Mouse (Mus musculus): ENCODE data around the gene Ntm. TPM values are rescaled to one million over a fixed set of nuclear protein-coding genes. Genes with fewer than 3 reads are reported as not detected.

Ntm gene
- polyA plus RNA-seq, 1 experiment from 2014 or later: 14.1 TPM

DNA sequence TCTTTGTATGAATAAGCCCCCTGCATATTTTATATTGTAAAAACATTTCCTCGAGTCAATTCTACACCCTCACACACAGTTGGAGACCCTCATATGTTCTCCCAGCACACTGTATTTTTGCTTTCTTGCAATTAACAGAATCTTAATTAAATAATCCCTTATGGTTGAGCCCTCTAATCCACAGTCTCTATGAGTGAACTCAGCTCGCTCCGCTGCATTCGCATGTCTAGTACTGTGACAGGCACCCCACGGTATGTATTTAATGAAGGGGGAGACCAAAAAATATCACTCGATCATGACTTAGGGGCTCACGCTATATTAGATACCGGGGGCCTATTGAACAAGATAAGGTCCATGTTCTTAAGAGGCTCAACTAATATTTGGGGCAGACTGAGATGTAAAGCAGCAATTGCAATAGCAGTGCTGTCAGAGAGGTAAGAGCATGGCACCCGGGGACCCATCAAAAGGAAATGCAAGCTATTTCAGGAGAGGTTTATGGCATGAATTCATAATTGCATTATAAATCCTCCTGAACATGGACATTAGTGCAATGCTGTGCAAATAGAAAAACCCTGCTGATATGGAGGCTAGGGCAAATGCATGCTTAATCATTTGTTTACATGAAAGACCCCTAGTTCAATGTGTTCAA, 64.4 kb downstream of the Ntm start:
- Histone ChIP-seq H3K36me3 (ENCODE audit: control insufficient read depth, insufficient read depth, low read length) (no peaks in the 10 kb centered on the region), H3K27ac (ENCODE audit: low read depth, low read length) (no peak overlapping the region), H3K4me1 (ENCODE audit: control insufficient read depth, insufficient read depth, low read length) (no peaks in the 10 kb centered on the region), H3K4me2 (no peak overlapping the region), H3K27me3 (ENCODE audit: control insufficient read depth, insufficient read depth, low read length) (no peaks in the 10 kb centered on the region), H3K9ac (ENCODE audit: low read length) (no peak overlapping the region), H3K9me3 (ENCODE audit: control insufficient read depth, low read length) (no peaks in the 10 kb centered on the region), H3K4me3 (ENCODE audit: low read depth, low read length) (no peak overlapping the region)
- 76% methylated on average over 9 of the region's 9 CpGs for whole genome bisulfite sequencing
- no peak for DNase-seq (ENCODE audit: low spot score, missing footprints)
- ATAC-seq (ENCODE audit: low FRiP score): no peak

DNA sequence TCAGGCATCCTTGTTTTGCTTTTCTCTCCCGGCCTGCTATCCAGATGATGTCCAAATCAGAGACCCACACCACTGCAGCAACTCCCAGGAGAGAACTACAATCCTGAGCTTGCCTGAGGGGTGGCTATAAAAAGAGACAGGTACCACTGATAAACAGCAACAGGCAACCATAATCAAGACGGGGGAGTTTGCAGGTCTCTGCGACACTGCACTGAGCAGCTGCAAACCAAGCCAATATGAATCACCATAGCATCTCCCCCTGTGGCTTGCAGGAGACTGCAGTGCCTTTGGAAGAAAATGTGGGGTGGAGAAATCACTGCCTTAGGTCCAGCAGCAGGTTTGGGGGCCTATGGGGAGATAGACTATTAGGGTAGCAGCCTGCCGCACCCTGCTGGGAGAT, 65.5 kb downstream of the Ntm start:
- DNase-seq (ENCODE audit: low spot score, missing footprints): no peak
- ATAC-seq (ENCODE audit: low FRiP score): no peak
- H3K4me1 ChIP-seq (ENCODE audit: control insufficient read depth, insufficient read depth, low read length): no peaks in the 10 kb centered on the region
- H3K4me2 ChIP-seq: no peak overlapping the region
- no peaks in the 10 kb centered on the region for H3K36me3 ChIP-seq (ENCODE audit: control insufficient read depth, insufficient read depth, low read length)
- no peak overlapping the region for H3K9ac ChIP-seq (ENCODE audit: low read length)
- no peak overlapping the region for H3K4me3 ChIP-seq (ENCODE audit: low read depth, low read length)
- H3K27ac ChIP-seq (ENCODE audit: low read depth, low read length): no peak overlapping the region
- no peaks in the 10 kb centered on the region for H3K27me3 ChIP-seq (ENCODE audit: control insufficient read depth, insufficient read depth, low read length)
- 69% methylated on average over 4 of the region's 4 CpGs for WGBS
- no peaks in the 10 kb centered on the region for H3K9me3 ChIP-seq (ENCODE audit: control insufficient read depth, low read length)

DNA sequence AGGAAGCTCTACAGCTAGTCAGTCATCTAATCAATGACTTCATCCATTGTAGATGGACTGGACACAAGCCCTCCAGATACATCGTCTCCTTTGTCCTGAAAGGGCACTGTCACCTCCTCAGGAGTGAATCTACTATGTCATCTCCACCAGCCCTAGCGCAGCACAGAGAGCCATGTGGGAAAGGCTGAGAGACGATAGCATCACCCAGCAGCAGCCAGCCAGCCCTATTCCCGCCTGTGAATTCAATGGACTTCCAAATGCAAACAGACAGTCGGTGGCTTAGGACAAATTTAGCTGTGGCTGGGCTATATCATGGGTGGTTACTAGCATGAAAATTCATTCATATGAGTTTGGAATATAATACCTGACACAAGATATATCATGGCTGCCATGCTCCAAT, 70.1 kb downstream of the Ntm start:
- 83% methylated on average over 5 of the region's 5 CpGs for WGBS
- H3K4me2 ChIP-seq: no peak overlapping the region
- H3K9me3 ChIP-seq (ENCODE audit: control insufficient read depth, low read length): no peaks in the 10 kb centered on the region
- H3K27ac ChIP-seq (ENCODE audit: low read depth, low read length): no peak overlapping the region
- H3K4me1 ChIP-seq (ENCODE audit: control insufficient read depth, insufficient read depth, low read length): no peaks in the 10 kb centered on the region
- H3K4me3 ChIP-seq (ENCODE audit: low read depth, low read length): no peak overlapping the region
- ATAC-seq (ENCODE audit: low FRiP score): no peak
- DNase-seq (ENCODE audit: low spot score, missing footprints): no peak
- no peaks in the 10 kb centered on the region for H3K36me3 ChIP-seq (ENCODE audit: control insufficient read depth, insufficient read depth, low read length)
- no peaks in the 10 kb centered on the region for H3K27me3 ChIP-seq (ENCODE audit: control insufficient read depth, insufficient read depth, low read length)
- no peak overlapping the region for H3K9ac ChIP-seq (ENCODE audit: low read length)

DNA sequence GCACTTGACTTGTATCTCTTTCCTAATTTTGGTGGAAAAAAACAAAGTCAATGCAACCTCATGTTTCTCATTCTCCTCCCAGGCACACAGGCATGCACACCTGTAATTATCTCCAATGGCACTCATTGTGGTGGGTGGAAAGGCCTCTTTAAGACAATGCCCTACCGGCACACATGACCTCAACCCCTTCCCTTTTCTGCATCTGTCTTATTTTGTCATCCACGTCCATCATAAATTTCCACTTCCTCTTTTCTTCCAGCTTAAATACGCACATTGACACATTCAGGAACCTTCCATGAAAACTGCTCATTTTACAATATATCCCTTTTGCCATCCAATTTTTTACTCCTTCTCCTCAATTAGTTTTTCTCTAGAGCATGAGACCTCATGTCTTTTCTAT, 74.2 kb downstream of the Ntm start:
- 89% methylated on average over 3 of the region's 3 CpGs for WGBS
- H3K9ac ChIP-seq (ENCODE audit: low read length): no peak overlapping the region
- H3K4me3 ChIP-seq (ENCODE audit: low read depth, low read length): no peak overlapping the region

DNA sequence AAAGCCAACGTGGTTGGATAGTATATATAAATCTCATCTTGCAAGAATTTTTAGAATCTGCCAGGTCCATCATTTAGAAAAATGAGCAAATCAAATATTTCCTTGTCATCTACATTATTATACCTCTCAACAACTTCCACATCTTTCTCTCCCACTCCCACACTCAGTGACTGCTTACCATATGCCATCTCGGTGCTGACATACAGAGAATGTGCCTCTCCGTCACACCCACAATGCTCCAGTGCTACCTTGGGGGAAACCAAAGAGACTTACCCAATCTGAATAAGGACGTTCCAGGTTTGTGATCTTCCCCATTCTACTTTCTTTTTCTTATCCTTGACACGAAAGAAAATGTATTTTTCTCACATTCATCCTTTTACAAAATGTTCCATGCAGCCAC, 75.0 kb downstream of the Ntm start:
- Histone ChIP-seq H3K36me3 (ENCODE audit: control insufficient read depth, insufficient read depth, low read length) (no peaks in the 10 kb centered on the region), H3K9ac (ENCODE audit: low read length) (no peak overlapping the region), H3K27ac (ENCODE audit: low read depth, low read length) (no peak overlapping the region), H3K4me1 (ENCODE audit: control insufficient read depth, insufficient read depth, low read length) (no peaks in the 10 kb centered on the region), H3K27me3 (ENCODE audit: control insufficient read depth, insufficient read depth, low read length) (no peaks in the 10 kb centered on the region), H3K4me2 (no peak overlapping the region), H3K9me3 (ENCODE audit: control insufficient read depth, low read length) (no peaks in the 10 kb centered on the region), H3K4me3 (ENCODE audit: low read depth, low read length) (no peak overlapping the region)
- DNase-seq (ENCODE audit: low spot score, missing footprints) (no peak), ATAC-seq (ENCODE audit: low FRiP score) (no peak)
- 87% methylated on average over 5 of the region's 5 CpGs for WGBS

More for the DNA sequence above, 74.2 kb downstream of the Ntm start:
- DNase-seq (ENCODE audit: low spot score, missing footprints): no peak
- Histone ChIP-seq H3K4me1 (ENCODE audit: control insufficient read depth, insufficient read depth, low read length) (no peaks in the 10 kb centered on the region), H3K36me3 (ENCODE audit: control insufficient read depth, insufficient read depth, low read length) (no peaks in the 10 kb centered on the region), H3K27me3 (ENCODE audit: control insufficient read depth, insufficient read depth, low read length) (no peaks in the 10 kb centered on the region), H3K9me3 (ENCODE audit: control insufficient read depth, low read length) (no peaks in the 10 kb centered on the region), H3K4me2 (no peak overlapping the region), H3K27ac (ENCODE audit: low read depth, low read length) (no peak overlapping the region)
- ATAC-seq (ENCODE audit: low FRiP score): no peak

DNA sequence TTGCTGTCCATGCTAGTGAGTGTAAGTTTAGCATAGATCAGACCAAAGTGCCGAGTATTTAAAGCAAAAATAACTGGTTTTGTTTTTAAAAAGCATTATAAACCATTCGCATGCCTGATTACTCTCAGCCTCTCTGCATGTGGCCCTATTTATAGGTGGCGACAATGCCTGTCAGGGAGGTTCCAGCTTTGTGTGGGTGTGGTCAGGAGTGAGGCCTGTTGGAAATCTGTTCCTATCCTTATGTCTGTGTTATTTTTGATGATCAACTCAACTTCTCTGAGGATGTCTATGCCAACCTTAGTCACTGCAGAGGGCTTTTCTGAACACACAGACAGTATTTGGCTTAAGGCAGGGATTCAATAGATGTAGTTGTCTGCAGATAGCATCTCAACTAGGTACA, 78.9 kb downstream of the Ntm start:
- no peaks in the 10 kb centered on the region for H3K27me3 ChIP-seq (ENCODE audit: control insufficient read depth, insufficient read depth, low read length)
- H3K4me2 ChIP-seq: no peak overlapping the region
- no peaks in the 10 kb centered on the region for H3K9me3 ChIP-seq (ENCODE audit: control insufficient read depth, low read length)
- no peak for ATAC-seq (ENCODE audit: low FRiP score)
- no peak overlapping the region for H3K9ac ChIP-seq (ENCODE audit: low read length)
- H3K4me1 ChIP-seq (ENCODE audit: control insufficient read depth, insufficient read depth, low read length): no peaks in the 10 kb centered on the region
- no peak for DNase-seq (ENCODE audit: low spot score, missing footprints)
- no peak overlapping the region for H3K4me3 ChIP-seq (ENCODE audit: low read depth, low read length)
- H3K27ac ChIP-seq (ENCODE audit: low read depth, low read length): no peak overlapping the region
- no peaks in the 10 kb centered on the region for H3K36me3 ChIP-seq (ENCODE audit: control insufficient read depth, insufficient read depth, low read length)
- 56% methylated on average over 3 of the region's 3 CpGs for WGBS

DNA sequence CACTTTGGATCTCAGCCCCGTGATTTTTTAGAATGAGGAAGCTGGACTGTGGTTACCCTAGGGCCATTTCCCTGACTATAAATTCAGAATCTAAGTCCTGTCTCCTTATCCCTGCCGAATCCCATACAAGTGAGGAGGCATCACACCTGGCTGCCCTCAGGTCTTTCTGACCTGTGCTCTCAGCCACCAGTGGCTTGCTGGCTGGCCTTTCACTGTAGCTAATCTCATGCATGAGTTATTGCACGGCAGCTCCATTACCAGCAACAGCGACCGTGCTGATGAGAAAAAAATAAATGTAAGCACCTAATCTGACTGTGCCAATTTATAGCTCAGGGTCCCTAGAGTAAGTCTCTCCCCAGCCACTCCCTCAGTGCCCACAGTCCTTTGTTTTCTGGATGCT, 81.3 kb downstream of the Ntm start:
- H3K4me3 ChIP-seq (ENCODE audit: low read depth, low read length): no peak overlapping the region
- H3K4me2 ChIP-seq: no peak overlapping the region
- WGBS: 86% methylated on average over 5 of the region's 5 CpGs
- DNase-seq (ENCODE audit: low spot score, missing footprints) (no peak), ATAC-seq (ENCODE audit: low FRiP score) (no peak)
- no peak overlapping the region for H3K27ac ChIP-seq (ENCODE audit: low read depth, low read length)
- no peaks in the 10 kb centered on the region for H3K4me1 ChIP-seq (ENCODE audit: control insufficient read depth, insufficient read depth, low read length)
- no peaks in the 10 kb centered on the region for H3K36me3 ChIP-seq (ENCODE audit: control insufficient read depth, insufficient read depth, low read length)
- H3K27me3 ChIP-seq (ENCODE audit: control insufficient read depth, insufficient read depth, low read length): peaks cover 5% of the 10 kb centered on the region
- H3K9ac ChIP-seq (ENCODE audit: low read length): no peak overlapping the region
- no peaks in the 10 kb centered on the region for H3K9me3 ChIP-seq (ENCODE audit: control insufficient read depth, low read length)

DNA sequence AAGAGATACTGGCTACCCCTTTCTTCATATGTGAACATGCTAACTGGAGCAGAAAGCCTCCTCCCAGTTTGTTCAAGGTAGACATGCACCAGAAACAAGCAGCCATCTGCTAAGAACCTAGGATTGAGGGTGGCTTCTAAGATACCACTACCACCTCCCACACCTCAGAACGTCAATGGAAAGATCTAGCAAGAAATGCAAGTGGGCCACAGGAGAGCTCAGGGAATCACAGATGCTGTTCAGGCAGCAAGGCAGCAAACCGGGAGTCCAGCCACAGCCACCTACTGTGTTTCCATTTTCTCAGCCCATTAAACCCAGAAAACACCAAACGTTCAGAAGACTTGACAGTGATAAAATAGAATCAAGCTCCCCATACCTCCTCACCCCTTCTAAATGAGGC, 85.4 kb downstream of the Ntm start:
- no peak overlapping the region for H3K4me3 ChIP-seq (ENCODE audit: low read depth, low read length)
- no peak overlapping the region for H3K9ac ChIP-seq (ENCODE audit: low read length)
- H3K4me2 ChIP-seq: no peak overlapping the region
- WGBS: 80% methylated on average over 3 of the region's 3 CpGs
- ATAC-seq (ENCODE audit: low FRiP score) (no peak), DNase-seq (ENCODE audit: low spot score, missing footprints) (no peak)
- no peaks in the 10 kb centered on the region for H3K36me3 ChIP-seq (ENCODE audit: control insufficient read depth, insufficient read depth, low read length)
- no peaks in the 10 kb centered on the region for H3K9me3 ChIP-seq (ENCODE audit: control insufficient read depth, low read length)
- H3K27me3 ChIP-seq (ENCODE audit: control insufficient read depth, insufficient read depth, low read length): peaks cover 14% of the 10 kb centered on the region
- H3K4me1 ChIP-seq (ENCODE audit: control insufficient read depth, insufficient read depth, low read length): peaks cover 6% of the 10 kb centered on the region; the same call in 1 of the 2 replicates
- no peak overlapping the region for H3K27ac ChIP-seq (ENCODE audit: low read depth, low read length)

DNA sequence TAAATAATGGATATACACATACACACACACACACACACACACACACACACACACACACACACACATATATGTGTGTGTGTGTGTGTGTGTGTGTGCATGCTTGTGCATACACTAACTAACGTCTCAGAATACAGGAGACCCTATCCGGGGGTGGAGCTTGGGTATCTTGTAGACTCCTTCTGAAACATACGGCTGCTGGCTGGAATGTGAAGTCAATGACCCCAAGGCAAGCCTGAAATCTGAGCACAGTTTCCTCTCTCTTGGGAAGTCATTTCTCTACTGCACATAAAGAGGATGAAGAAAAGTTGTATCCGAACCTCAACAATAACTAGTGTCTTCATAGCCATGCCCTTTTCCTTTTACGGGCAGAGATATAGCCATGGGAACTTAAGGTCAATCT, 95.2 kb downstream of the Ntm start:
- Histone ChIP-seq H3K9ac (ENCODE audit: low read length) (no peak overlapping the region), H3K27me3 (ENCODE audit: control insufficient read depth, insufficient read depth, low read length) (peaks cover 6% of the 10 kb centered on the region; the same call in 1 of the 2 replicates), H3K4me1 (ENCODE audit: control insufficient read depth, insufficient read depth, low read length) (peaks cover 16% of the 10 kb centered on the region), H3K4me3 (ENCODE audit: low read depth, low read length) (no peak overlapping the region), H3K36me3 (ENCODE audit: control insufficient read depth, insufficient read depth, low read length) (no peaks in the 10 kb centered on the region), H3K9me3 (ENCODE audit: control insufficient read depth, low read length) (no peaks in the 10 kb centered on the region), H3K27ac (ENCODE audit: low read depth, low read length) (no peak overlapping the region), H3K4me2 (no peak overlapping the region)
- DNase-seq (ENCODE audit: low spot score, missing footprints): no peak
- WGBS: 76% methylated on average over 5 of the region's 5 CpGs
- ATAC-seq (ENCODE audit: low FRiP score): no peak
